Comparison of ENCODE assay signal across 20 mouse cellular contexts in the genomic region with DNA sequence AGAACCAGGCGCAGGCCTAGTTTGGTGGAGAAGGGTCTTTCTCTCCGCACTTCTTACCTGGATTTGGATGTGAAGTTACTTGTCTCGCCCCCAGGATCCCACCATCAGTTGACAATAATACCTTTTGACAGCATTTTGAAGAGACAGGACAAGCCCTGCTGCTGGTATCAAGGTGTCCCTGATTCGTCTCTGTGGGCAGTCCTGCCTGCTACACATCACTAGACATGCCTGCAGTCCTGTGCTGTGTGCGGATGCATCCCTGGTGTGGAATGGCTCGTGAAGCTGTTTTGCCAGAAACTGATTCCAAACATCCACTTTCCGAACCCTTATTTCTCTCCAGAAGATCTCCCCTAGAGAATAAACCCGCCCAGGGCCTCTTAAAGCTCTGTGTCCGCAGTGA. TPM values are rescaled to one million over a fixed set of nuclear protein-coding genes. Genes with fewer than 3 reads are reported as not detected.
"Had no signal": no experiment of that assay in that cellular context is flagged by ENCODE, and none has a peak within 500 bp of the region (broad histone marks: within the 10 kb centered on the region; RNA-seq: fewer than 3 reads in every experiment).

No protein-coding gene starts in this region.

- H3K9me3 ChIP-seq: midbrain, embryonic 13.5 days; neural tube, embryonic 13.5 days had no signal

- H3K4me3 ChIP-seq: midbrain, embryonic 13.5 days; myocyte; neural tube, embryonic 13.5 days had no signal

- H3K9ac ChIP-seq: liver, embryonic 14.5 days; liver, postnatal 0 days; lung, embryonic 14.5 days; midbrain, embryonic 13.5 days; neural tube, embryonic 13.5 days had no signal

- ATAC-seq: liver, postnatal 0 days; midbrain, embryonic 13.5 days; midbrain, embryonic 16.5 days had no signal

- H3K27me3 ChIP-seq: midbrain, embryonic 13.5 days; neural tube, embryonic 13.5 days had no signal

- H3K4me1 ChIP-seq: midbrain, embryonic 13.5 days; neural tube, embryonic 13.5 days had no signal

- DNase-seq: kidney, adult 18-20 months; kidney, adult 9 months; kidney, postnatal 25 days; left cerebral cortex, postnatal 4 days; liver, postnatal 0 days; right cerebral cortex, postnatal 25 days; spleen, adult 18-20 months; thymus, adult 18-20 months; thymus, postnatal 36 days had no signal

- H3K4me2 ChIP-seq: liver, embryonic 11.5 days; lung, embryonic 14.5 days; midbrain, embryonic 13.5 days; neural tube, embryonic 13.5 days had no signal

- H3K36me3 ChIP-seq: midbrain, embryonic 13.5 days; neural tube, embryonic 13.5 days had no signal

- H3K27ac ChIP-seq: kidney, postnatal 0 days; liver, embryonic 14.5 days; macrophage; midbrain, embryonic 13.5 days; neural tube, embryonic 13.5 days had no signal

RNA-seq across cellular contexts. Expression of a gene that starts 43.8 kb away (rescaled TPM):
- total RNA-seq: monocyte, adult 5-6 weeks; neutrophil, adult 5-6 weeks had no signal
- polyA plus RNA-seq: macrophage had no signal
